Mouse (Mus musculus): ENCODE data around the gene Zfp385b.

The Zfp385b gene

GRCm38 (mm10) chr2:77819539-77819938 lies at the start of gene Zfp385b:
Gene Zfp385b, minus strand, starts transcription at chr2:77819639.
- no peak for DNase-seq (ENCODE audit: low read depth, low spot score)

DNA sequence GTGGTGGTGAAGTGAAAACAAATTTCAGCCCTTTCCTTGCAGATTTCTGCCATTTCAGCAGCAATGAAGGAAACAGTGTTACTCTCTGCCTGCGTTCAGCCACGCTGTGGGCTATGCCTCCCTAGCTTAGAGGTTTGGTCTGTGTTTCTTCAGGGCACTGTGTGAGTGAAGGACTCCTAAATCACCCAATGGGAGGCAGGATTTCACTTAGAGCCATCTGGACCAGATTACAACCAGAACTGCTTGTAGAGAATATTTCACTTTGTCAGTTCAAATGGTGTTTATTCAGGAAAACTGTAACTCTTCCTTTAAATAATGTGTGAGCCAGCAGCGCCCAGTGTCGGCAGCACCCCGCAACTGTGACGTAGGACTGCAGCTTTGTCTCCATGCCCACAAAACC lies 44.5 kb upstream of the Zfp385b start:
- DNase-seq (ENCODE audit: low read depth, low spot score) = no peak

DNA sequence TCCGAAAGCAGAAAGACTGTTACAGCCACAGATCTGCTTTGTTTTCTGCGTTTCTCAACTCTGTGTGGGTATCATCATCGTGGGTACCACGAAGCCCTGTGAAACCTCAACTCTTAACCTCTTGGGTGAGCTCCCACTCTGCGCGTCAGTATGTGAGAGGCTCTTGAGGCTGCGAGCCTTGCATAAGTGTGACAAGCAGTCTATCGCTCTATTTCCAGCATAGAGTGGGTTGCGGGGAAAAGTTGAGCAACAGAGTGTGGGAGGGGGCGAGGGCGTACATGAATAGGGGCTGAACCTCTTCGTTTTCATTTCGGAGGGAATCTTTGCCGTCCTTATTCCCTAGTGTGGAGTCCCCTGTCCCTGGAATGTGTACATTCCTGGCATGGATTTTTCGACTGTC lies 44.1 kb upstream of the Zfp385b start:
- DNase-seq (ENCODE audit: low read depth, low spot score) = no peak

DNA sequence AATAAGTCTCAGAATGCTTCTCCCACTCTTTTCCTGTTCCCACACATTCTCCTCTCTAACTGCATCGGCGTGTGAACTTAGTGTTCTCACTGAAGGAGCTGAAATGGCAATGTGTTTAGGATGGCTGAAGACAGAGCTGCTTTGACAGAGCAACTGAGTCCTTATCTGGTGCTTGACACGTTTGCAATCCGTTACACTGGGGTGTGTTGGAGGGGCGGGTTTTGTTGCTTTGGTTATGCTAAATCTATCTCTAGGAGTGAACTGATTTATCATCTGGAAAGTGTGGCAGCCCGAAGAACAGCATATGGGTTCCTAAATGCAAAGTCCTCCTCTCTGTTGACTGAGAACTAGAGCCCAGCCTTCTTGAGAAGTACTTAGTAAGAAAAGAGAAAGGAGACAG lies 22.0 kb upstream of the Zfp385b start:
- DNase-seq (ENCODE audit: low read depth, low spot score) = no peak

GRCm38 (mm10) chr2:77839587-77839986 lies 20.1 kb upstream of the Zfp385b start:
- DNase-seq (ENCODE audit: low read depth, low spot score) = no peak

DNA sequence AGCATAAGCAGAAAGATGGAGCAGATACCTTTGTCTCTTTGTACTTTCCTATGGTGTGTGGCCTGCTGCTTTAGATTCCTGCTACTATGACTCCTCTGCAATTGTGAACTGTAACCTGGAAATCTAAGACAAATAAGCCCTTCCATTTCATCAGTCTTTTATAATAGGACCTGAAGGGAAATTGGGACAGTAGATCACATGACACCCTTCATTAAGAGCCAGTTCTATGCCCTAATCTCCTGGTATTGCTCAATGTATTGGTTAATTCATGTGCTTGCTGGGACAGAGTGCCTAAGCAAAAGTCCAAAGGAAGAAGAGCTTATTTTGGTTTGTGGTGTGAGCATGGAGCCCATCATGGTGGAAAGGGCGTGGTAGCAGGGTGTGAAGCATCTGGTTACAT lies 19.2 kb upstream of the Zfp385b start:
- DNase-seq (ENCODE audit: low read depth, low spot score) = no peak

GRCm38 (mm10) chr2:77835781-77836180 lies 16.3 kb upstream of the Zfp385b start:
- DNase-seq (ENCODE audit: low read depth, low spot score) = no peak

DNA sequence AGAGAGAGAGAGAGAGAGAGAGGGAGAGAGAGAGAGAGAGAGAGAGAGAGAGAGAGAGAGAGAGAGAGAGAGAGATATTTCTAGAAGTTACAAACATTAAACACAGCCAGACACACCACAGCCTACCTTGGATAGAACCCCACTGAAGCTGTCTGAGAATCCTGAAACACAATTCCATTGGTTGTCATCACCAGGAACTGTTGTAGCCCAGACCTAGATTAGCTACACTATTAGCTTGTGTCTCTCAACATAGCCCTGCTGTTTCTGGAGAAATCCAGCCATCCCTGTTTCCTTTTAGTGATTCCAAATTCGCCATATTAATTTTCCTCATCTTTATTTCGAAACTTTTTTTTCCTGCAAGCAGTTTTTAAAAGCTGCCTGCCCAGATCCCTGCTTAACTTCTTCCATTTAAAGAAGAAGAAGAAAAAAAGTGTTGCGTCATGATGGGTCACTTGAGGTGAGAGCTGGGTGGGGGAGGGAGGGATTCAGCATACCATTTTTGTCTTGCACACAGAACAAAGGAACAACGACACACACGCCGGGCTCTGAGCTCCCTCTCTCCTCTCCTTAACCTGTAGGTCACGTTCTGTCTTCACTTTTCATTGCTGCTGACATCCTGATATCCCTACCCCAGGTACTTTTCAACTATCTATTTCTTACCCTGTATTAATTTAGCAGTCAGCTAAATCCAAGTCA lies 6.8 kb upstream of the Zfp385b start:
- no peak for DNase-seq (ENCODE audit: low read depth, low spot score)

DNA sequence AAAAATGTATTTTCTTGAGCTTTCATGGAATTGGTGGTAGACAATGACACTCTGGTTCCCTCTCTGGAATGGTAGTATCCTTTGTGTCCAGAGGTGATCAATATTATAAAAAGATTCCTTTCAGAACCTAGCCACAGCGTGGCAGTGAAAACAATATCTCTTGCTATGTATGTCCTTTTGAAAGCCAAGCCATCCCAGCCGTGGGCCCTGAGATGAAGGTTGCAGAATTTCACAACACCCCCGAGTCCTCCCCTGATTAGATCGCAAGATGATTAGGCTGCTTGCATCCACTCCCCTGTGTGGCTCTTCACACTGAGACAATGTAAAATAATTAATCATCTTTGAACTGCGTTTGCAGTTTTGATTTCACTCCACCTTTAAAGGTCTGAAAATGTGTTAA lies 3.6 kb upstream of the Zfp385b start:
- no peak for DNase-seq (ENCODE audit: low read depth, low spot score)

DNA sequence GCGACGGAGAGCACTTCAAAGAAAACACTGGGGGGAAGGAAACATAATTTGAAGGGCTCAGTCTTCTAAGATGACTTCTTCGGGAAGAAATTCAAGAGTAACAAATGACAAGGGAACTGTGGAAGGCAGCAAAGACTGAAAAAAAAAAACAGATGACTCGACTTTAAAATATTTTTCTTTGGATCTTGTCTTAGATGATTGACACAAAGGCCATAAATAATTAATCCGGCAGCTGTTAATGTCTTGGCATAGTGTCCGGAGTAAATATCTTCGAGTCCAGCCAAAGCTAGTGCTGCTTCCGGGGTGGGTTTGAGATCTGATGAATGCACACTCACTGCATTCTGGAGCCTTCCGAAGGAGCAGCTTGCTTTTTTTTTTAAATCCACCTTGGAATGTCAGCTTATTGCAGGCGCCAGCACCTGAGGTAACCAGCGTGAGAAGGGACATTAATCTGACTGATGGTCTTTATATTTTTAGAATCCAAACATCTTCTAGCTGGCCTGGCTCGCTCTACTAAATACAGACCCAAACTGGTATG lies 2.0 kb downstream of the Zfp385b start:
- DNase-seq (ENCODE audit: low read depth, low spot score) = no peak

GRCm38 (mm10) chr2:77816413-77817314 lies 2.8 kb downstream of the Zfp385b start:
- DNase-seq (ENCODE audit: low read depth, low spot score) = no peak

DNA sequence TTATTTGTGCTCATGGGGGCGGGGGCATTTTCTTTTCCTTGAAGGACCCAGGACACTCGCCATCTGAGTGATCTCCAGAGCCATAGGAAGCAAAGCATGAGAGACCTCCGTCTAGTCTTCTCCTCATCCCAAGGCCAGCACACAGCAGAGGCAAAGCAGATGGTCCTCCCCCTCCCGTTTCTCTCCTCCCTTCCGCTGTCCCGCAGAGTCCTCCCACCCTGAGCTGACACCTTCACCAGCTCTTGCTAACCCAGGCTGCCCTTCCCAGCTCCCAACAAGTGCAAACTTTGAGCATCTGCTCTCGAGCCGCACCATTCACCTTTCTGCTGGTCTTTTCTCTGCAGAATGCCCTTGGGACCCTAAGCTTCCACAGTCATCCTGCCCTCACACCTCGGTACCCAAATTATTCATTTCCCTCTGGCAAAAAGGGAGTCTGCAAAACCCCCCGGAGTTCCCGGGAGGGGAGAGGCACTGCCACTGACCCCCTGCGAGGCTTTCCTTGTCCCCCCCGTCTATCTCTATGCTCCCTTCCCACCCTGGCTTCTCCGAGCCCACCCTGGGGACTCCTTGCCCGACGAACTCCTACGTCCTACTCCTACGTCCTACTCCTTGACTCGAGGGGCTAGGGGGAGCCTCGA lies 3.5 kb downstream of the Zfp385b start:
- DNase-seq (ENCODE audit: low read depth, low spot score) = no peak

DNA sequence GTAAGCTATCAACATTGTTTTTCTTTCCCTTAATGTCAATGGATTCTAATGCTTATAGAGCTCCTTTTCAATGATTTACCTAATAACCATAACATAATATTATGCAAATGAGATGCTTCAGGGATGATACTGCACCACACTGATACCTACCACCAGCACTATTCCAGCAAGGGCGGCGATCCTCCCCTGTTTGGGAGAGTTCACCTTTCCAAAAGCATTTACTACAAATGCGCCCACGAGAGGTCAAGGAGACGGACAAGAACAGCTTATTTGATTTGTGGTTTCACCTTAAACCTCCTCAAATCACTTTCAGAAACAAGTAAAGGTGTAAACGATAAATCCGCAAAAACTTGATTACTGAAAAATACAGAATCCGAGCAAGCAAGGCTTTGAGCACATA lies 4.5 kb downstream of the Zfp385b start:
- no peak for DNase-seq (ENCODE audit: low read depth, low spot score)

DNA sequence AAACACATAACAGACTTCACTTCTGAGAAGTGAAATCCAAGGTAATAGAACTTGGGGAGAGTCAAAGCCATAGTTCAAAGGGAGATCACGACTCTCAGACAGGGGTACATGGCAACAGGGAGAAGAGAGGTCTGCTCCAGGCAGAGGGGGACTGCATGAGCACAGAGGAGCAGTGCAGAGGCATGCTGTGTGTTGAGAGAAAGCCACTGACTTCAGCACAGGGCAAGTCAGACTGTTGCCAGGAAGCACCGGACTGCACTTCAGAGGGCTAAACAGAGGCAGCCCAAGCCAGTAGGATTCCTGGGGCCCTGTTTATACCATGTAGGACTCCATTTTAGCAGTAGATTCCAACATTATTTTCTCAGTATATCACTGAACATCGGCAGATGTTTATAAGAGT lies 6.4 kb downstream of the Zfp385b start:
- DNase-seq (ENCODE audit: low read depth, low spot score) = no peak

- DNase-seq (ENCODE audit: low read depth, low spot score) = no peak
These were observed 8.7 kb downstream of the Zfp385b start for GRCm38 (mm10) chr2:77810748-77811147.

DNA sequence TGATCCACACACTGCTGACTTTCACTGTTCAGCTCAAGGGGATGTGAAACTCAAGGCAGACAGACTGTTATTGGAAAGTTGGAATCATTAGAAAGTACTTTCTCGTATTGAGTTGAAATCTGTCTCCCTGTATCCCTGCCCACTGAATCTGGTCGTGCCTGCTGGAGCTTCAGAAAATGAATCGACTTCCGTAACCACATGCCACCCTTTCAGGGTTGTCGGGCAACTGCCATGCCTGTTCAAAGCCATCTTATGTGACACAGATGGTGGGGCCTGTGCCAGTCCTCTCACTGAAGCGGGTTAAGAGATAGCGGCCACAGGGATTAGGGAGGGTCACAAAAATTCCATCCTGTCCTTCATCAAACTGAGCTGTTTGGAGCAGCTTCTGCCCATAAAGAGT lies 14.7 kb downstream of the Zfp385b start:
- DNase-seq (ENCODE audit: low read depth, low spot score) = no peak

DNA sequence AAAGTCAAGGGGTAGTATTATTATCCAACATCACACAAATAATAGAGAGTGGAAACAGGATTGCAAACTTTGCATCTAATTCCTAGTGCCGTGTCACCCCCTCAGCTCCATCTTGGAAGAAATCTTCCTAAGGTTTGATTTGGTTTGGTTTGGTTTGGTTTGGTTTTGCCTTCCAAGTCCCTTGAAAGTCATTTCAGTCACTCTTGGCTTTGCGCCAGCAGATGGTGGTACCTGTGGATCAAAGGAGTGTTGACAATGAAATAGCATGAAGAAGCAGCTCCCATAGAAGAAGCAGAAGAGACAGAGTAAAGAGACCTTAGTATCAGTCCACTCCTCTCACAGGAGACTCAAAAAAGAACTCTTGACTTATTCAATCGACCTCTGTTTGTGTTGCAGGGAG lies 17.1 kb downstream of the Zfp385b start:
- DNase-seq (ENCODE audit: low read depth, low spot score) = no peak

DNA sequence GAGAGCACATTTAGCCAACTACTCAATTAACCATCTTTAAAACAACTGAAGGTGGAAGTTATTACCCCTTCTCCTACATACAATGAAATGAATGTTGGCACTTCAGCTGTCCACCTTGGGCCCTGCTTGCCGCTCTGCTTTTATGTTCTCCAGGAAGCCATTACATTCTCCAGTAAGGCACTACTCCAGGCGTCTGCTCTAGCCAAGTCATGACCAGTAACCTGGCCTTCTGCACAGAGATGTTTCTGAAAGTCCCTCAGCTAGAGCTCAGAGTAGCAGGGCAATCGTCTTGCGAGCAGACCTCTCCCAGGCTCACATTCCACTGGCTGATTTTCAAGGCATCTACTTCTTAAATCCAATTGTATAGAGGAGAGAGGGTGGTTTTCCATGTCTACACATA lies 18.0 kb downstream of the Zfp385b start:
- no peak for DNase-seq (ENCODE audit: low read depth, low spot score)

- no peak for DNase-seq (ENCODE audit: low read depth, low spot score)
These were observed 18.4 kb downstream of the Zfp385b start for GRCm38 (mm10) chr2:77801009-77801408.

- DNase-seq (ENCODE audit: low read depth, low spot score) = no peak
These were observed 22.2 kb downstream of the Zfp385b start for GRCm38 (mm10) chr2:77797233-77797632.

GRCm38 (mm10) chr2:77795859-77796552 lies 23.4 kb downstream of the Zfp385b start:
- DNase-seq (ENCODE audit: low read depth, low spot score) = no peak

- DNase-seq (ENCODE audit: low read depth, low spot score) = no peak
These were observed 28.6 kb downstream of the Zfp385b start for GRCm38 (mm10) chr2:77790846-77791245.

Data from A20 (cell line).